ENCODE assay signal across 8 mouse cellular contexts in the genomic region with DNA sequence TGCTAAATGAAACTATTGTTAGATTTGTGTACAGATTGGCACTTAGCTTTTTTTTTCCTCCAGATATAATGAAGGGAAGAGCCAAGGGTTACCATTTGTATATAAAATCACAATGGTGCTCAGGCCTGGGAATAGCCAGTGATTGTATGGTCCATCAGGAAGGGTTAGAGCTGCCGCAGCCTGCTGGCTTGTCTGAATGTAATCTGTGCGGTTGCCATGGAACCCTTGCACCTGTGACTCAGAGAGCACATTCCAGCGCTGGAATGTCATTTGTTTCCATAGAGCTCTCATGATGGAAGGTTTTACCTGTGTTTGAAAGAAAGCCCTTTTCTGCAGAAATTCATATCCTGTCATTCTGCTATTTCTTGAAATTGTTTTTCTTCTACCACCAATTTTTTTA. TPM values are rescaled to one million over a fixed set of nuclear protein-coding genes. Genes with fewer than 3 reads are reported as not detected.
DNase-seq lines count a peak whose midpoint lies in the region; ATAC-seq and TF ChIP-seq lines count a peak whose summit lies in the region.

No protein-coding gene starts in this region.

- H3K27ac ChIP-seq in hindbrain, embryonic 11.5 days (ENCODE audit: low read depth, low read length): no peak overlapping the region
- no peak overlapping the region for H3K27ac ChIP-seq in hindbrain, embryonic 10.5 days
- H3K27ac ChIP-seq in hindbrain, postnatal 0 days: no peak overlapping the region
- H3K27ac ChIP-seq in heart, embryonic 12.5 days (ENCODE audit: poor library complexity, severe bottlenecking): no peak overlapping the region

- 47% methylated on average over 3 of the region's 3 CpGs for WGBS in hindbrain, embryonic 11.5 days
- WGBS in hindbrain, embryonic 10.5 days: 56% methylated on average over 3 of the region's 3 CpGs
- 48% methylated on average over 3 of the region's 3 CpGs for whole genome bisulfite sequencing in hindbrain, postnatal 0 days
- WGBS in heart, embryonic 12.5 days: 59% methylated on average over 3 of the region's 3 CpGs

- TF ChIP-seq CTCF in hindbrain, postnatal 0 days (IDR thresholded peaks at IDR 0.05; ENCODE audit: low read depth): no peak

- no peak overlapping the region for H3K9ac ChIP-seq in hindbrain, embryonic 11.5 days (ENCODE audit: low read depth, low read length)
- H3K9ac ChIP-seq in hindbrain, postnatal 0 days (replicated peaks; ENCODE audit: low read length): no peak overlapping the region
- H3K9ac ChIP-seq in heart, embryonic 12.5 days: no peak overlapping the region

- peak; percentile 11 for DNase-seq in hindbrain, embryonic 11.5 days (ENCODE audit: low spot score)
- no peak for DNase-seq in hindbrain, embryonic 10.5 days (ENCODE audit: low spot score)
- DNase-seq in brain, embryonic 18.5 days (ENCODE audit: low read depth, low spot score): peak; percentile 18
- peak; percentile 44 for DNase-seq in hindbrain, postnatal 0 days (ENCODE audit: low spot score)
- DNase-seq in mesoderm, embryonic 11.5 days (ENCODE audit: low read depth, low spot score): peak; percentile 32
- no peak for DNase-seq in adrenal gland, postnatal 14 days
- DNase-seq in cerebellum, adult 18-20 months: no peak

- no peak overlapping the region for H3K4me3 ChIP-seq in hindbrain, embryonic 11.5 days (ENCODE audit: low read depth, low read length)
- no peak overlapping the region for H3K4me3 ChIP-seq in hindbrain, embryonic 10.5 days
- no peak overlapping the region for H3K4me3 ChIP-seq in hindbrain, postnatal 0 days (ENCODE audit: low read length)
- no peak overlapping the region for H3K4me3 ChIP-seq in heart, embryonic 12.5 days

- no peaks in the 10 kb centered on the region for H3K4me1 ChIP-seq in hindbrain, embryonic 11.5 days (replicated peaks; ENCODE audit: control insufficient read depth, insufficient read depth, low read length)
- H3K4me1 ChIP-seq in hindbrain, embryonic 10.5 days (replicated peaks): no peaks in the 10 kb centered on the region
- no peaks in the 10 kb centered on the region for H3K4me1 ChIP-seq in hindbrain, postnatal 0 days (ENCODE audit: insufficient read depth, low read length)
- no peaks in the 10 kb centered on the region for H3K4me1 ChIP-seq in heart, embryonic 12.5 days (replicated peaks)

- no peak overlapping the region for H3K4me2 ChIP-seq in hindbrain, embryonic 11.5 days (replicated peaks; ENCODE audit: low read depth, low read length)
- no peak overlapping the region for H3K4me2 ChIP-seq in hindbrain, postnatal 0 days (ENCODE audit: low read depth, low read length)
- no peak overlapping the region for H3K4me2 ChIP-seq in heart, embryonic 12.5 days

- no peaks in the 10 kb centered on the region for H3K9me3 ChIP-seq in hindbrain, embryonic 11.5 days (ENCODE audit: control insufficient read depth, low read length)
- no peaks in the 10 kb centered on the region for H3K9me3 ChIP-seq in hindbrain, embryonic 10.5 days
- no peaks in the 10 kb centered on the region for H3K9me3 ChIP-seq in hindbrain, postnatal 0 days (ENCODE audit: low read length)
- no peaks in the 10 kb centered on the region for H3K9me3 ChIP-seq in heart, embryonic 12.5 days (replicated peaks)

- H3K36me3 ChIP-seq in hindbrain, embryonic 11.5 days (ENCODE audit: control insufficient read depth, insufficient read depth, low read length): no peaks in the 10 kb centered on the region
- peaks cover 24% of the 10 kb centered on the region for H3K36me3 ChIP-seq in hindbrain, embryonic 10.5 days
- no peaks in the 10 kb centered on the region for H3K36me3 ChIP-seq in hindbrain, postnatal 0 days (ENCODE audit: insufficient read depth, low read length)
- H3K36me3 ChIP-seq in heart, embryonic 12.5 days: peaks cover 8% of the 10 kb centered on the region

- no peaks in the 10 kb centered on the region for H3K27me3 ChIP-seq in hindbrain, embryonic 11.5 days (ENCODE audit: control insufficient read depth, insufficient read depth, low read length)
- H3K27me3 ChIP-seq in hindbrain, embryonic 10.5 days (ENCODE audit: insufficient read depth, poor library complexity, severe bottlenecking): no peaks in the 10 kb centered on the region
- H3K27me3 ChIP-seq in hindbrain, postnatal 0 days (ENCODE audit: insufficient read depth, low read length): no peaks in the 10 kb centered on the region
- no peaks in the 10 kb centered on the region for H3K27me3 ChIP-seq in heart, embryonic 12.5 days (replicated peaks)

- ATAC-seq in hindbrain, embryonic 11.5 days (ENCODE audit: low FRiP score): peak; percentile 71; the same call in 1 of the 2 replicates
- no peak for ATAC-seq in hindbrain, postnatal 0 days
- no peak for ATAC-seq in heart, embryonic 12.5 days (ENCODE audit: insufficient number of reproducible peaks, low FRiP score)

RNA-seq across cellular contexts. Expression of a gene that starts 37.5 kb away (rescaled TPM):
- polyA plus RNA-seq in hindbrain, embryonic 11.5 days (2014; fragmentation: Nextera tagmentation; extraction: Ambion mirVana): 21.5 and 22.8 TPM in 2 replicates
- polyA plus RNA-seq in hindbrain, embryonic 10.5 days (2016; fragmentation: Nextera tagmentation; extraction: Ambion mirVana): 16.2 and 16.5 TPM in 2 replicates
- 33.9 and 38.9 TPM in 2 replicates for total RNA-seq in hindbrain, postnatal 0 days (2014; rRNA removed)
- polyA plus RNA-seq in hindbrain, postnatal 0 days (2015; fragmentation: Nextera tagmentation; extraction: Ambion mirVana): 23.8 and 25.2 TPM in 2 replicates
- 13.4 and 14.4 TPM in 2 replicates for polyA plus RNA-seq in heart, embryonic 12.5 days (2016; fragmentation: Nextera tagmentation; extraction: Ambion mirVana)
- 42.8 and 44.6 TPM in 2 replicates for total RNA-seq in adrenal gland, postnatal 14 days (2021)

RNA-seq across cellular contexts. Expression of a gene that starts 57.0 kb away (rescaled TPM):
- 27.0 and 30.9 TPM in 2 replicates for polyA plus RNA-seq in hindbrain, embryonic 11.5 days (2014; fragmentation: Nextera tagmentation; extraction: Ambion mirVana)
- polyA plus RNA-seq in hindbrain, embryonic 10.5 days (2016; fragmentation: Nextera tagmentation; extraction: Ambion mirVana): 14.0 and 16.2 TPM in 2 replicates
- 21.9 and 29.2 TPM in 2 replicates for total RNA-seq in hindbrain, postnatal 0 days (2014; rRNA removed)
- 23.8 and 24.5 TPM in 2 replicates for polyA plus RNA-seq in hindbrain, postnatal 0 days (2015; fragmentation: Nextera tagmentation; extraction: Ambion mirVana)
- 28.1 and 28.7 TPM in 2 replicates for polyA plus RNA-seq in heart, embryonic 12.5 days (2016; fragmentation: Nextera tagmentation; extraction: Ambion mirVana)
- 36.4 and 38.9 TPM in 2 replicates for total RNA-seq in adrenal gland, postnatal 14 days (2021)

Comparison
In these comparisons a context has a peak if more than half of its experiments do, and no peak if none do; other contexts are left out.
1. DNase-seq: peak in hindbrain, embryonic 11.5 days (single experiment), brain, embryonic 18.5 days (single experiment), hindbrain, postnatal 0 days (single experiment) and mesoderm, embryonic 11.5 days (single experiment); none in hindbrain, embryonic 10.5 days (single experiment), adrenal gland, postnatal 14 days (single experiment) and cerebellum, adult 18-20 months (0 of 2).